Mouse (Mus musculus) heart, adult 10 weeks (tissue): ENCODE data around the gene 4933414I15Rik. TPM values are rescaled to one million over a fixed set of nuclear protein-coding genes. Genes with fewer than 3 reads are reported as not detected.

Experiments
- polyA plus RNA-seq: library from polyadenylated mRNA; stranded (reverse); fragments of 350-450 nt; fragmentation: Illumina TruSeq; extraction: RNeasy Lipid Tissue Mini Kit (QIAGEN cat#74804); gene quantifications from one replicate; pipeline ENCODE4 v1.2.3, GENCODE M21; 2014; ENCODE audit warnings: low read depth, low replicate concordance

4933414I15Rik gene
- polyA plus RNA-seq: not detected

GRCm38 (mm10) chr11:50943506-50943905, at the start of gene 4933414I15Rik:
4933414I15Rik (minus strand) TSS chr11:50943765.

GRCm38 (mm10) chr11:50981667-50982066, 38.1 kb upstream of the 4933414I15Rik start, which contains the start of gene Olfr1377:
Olfr1377 (plus strand) TSS chr11:50981967.

GRCm38 (mm10) chr11:50966230-50966629, 22.7 kb upstream of the 4933414I15Rik start, which contains the start of gene Olfr1378:
Olfr1378 (plus strand) TSS chr11:50966530.

GRCm38 (mm10) chr11:50953665-50954064, 10.1 kb upstream of the 4933414I15Rik start, which contains the start of gene Prop1:
Prop1 (minus strand) TSS chr11:50953765.

GRCm38 (mm10) chr11:50931451-50931866, 12.1 kb downstream of the 4933414I15Rik start, which contains the start of gene Zfp354b:
Zfp354b (minus strand) TSS chr11:50931633.

GRCm38 (mm10) chr11:50915671-50916320, 27.8 kb downstream of the 4933414I15Rik start, which contains the start of gene Zfp2:
Zfp2 (minus strand) TSS chr11:50916165.

Other genes with a start within 250 kb of the 4933414I15Rik start
- gene Zfp354c, start 116.0 kb downstream of the 4933414I15Rik start, polyA plus RNA-seq: 1.9 TPM
- gene Zfp879, start 102.2 kb downstream of the 4933414I15Rik start, polyA plus RNA-seq: 2.0 TPM
- gene Grm6, start 93.1 kb downstream of the 4933414I15Rik start, polyA plus RNA-seq: not detected
- 1.2 TPM for gene Zfp454, start 56.1 kb downstream of the 4933414I15Rik start, polyA plus RNA-seq
- gene Zfp2, start 27.6 kb downstream of the 4933414I15Rik start, polyA plus RNA-seq: 5.7 TPM
- 2.4 TPM for gene Zfp354b, start 12.1 kb downstream of the 4933414I15Rik start, polyA plus RNA-seq
- not detected for gene Prop1, start 10.0 kb upstream of the 4933414I15Rik start, polyA plus RNA-seq
- not detected for gene Olfr1378, start 22.8 kb upstream of the 4933414I15Rik start, polyA plus RNA-seq
- not detected for gene Olfr1377, start 38.2 kb upstream of the 4933414I15Rik start, polyA plus RNA-seq
- gene Olfr51, start 59.8 kb upstream of the 4933414I15Rik start, polyA plus RNA-seq: not detected
- not detected for gene Olfr54, start 70.5 kb upstream of the 4933414I15Rik start, polyA plus RNA-seq
- gene Olfr1375, start 104.3 kb upstream of the 4933414I15Rik start, polyA plus RNA-seq: not detected
- 2.5 TPM for gene Zfp354a, start 115.5 kb upstream of the 4933414I15Rik start, polyA plus RNA-seq